Comparison of ENCODE assay signal across 22 mouse cellular contexts in the genomic region with DNA sequence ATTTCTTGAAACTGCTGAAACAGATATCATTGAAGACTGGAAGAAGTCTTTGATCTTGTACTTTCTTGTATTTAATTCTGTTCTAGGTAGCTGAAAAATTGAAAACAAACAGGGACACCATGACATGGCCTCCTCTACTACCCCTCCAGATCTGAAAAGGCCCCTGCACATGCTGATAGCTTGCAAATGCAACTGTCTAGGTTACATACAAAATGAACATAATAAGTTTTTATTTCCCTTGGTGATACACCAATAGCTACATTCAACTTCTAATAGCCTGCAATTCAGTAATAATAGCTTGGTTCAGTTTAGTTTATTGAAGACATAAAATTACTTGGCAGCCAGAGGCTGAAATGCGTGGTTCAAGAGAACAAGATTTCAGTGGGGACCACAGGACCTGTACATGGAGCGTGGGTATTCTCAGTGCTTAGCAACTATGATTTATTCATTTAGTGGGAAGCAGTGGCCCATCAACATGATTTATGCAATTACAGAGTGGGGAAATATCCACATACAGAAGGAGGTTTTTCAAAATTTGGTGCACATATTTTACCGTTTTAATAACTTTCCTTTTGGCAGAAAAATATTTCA.
"Had no signal": no experiment of that assay in that cellular context is flagged by ENCODE, and none has a peak within 500 bp of the region (broad histone marks: within the 10 kb centered on the region; RNA-seq: fewer than 3 reads in every experiment).

No protein-coding gene starts in this region.

- H3K27ac ChIP-seq: heart, adult 2 months; heart, embryonic 13.5 days; heart, embryonic 15.5 days; hindbrain, embryonic 15.5 days; layer of hippocampus, adult 2 months; left cerebral cortex, adult 2 months; limb, embryonic 10.5 days; limb, embryonic 12.5 days had no signal

- H3K27me3 ChIP-seq: heart, embryonic 13.5 days; heart, embryonic 15.5 days; hindbrain, embryonic 15.5 days; limb, embryonic 12.5 days had no signal

- DNase-seq: gastrocnemius, postnatal 14 days; gastrocnemius, postnatal 36 days; heart, adult 11 months; heart, adult 2 months; heart, postnatal 14 days; heart, postnatal 36 days; kidney, adult 18-20 months; kidney, adult 8-10 months; kidney, postnatal 10 days; kidney, postnatal 25 days; kidney, postnatal 4 days; liver had no signal

- ATAC-seq: intestine, embryonic 16.5 days had no signal

- H3K9ac ChIP-seq: heart, embryonic 13.5 days; heart, embryonic 15.5 days; hindbrain, embryonic 15.5 days; limb, embryonic 12.5 days had no signal

- H3K4me1 ChIP-seq: heart, embryonic 13.5 days; heart, embryonic 15.5 days; hindbrain, embryonic 15.5 days; limb, embryonic 10.5 days; limb, embryonic 12.5 days had no signal

- H3K4me2 ChIP-seq: heart, embryonic 11.5 days; heart, embryonic 13.5 days; heart, embryonic 15.5 days; hindbrain, embryonic 15.5 days; limb, embryonic 12.5 days; liver, embryonic 11.5 days had no signal

- H3K36me3 ChIP-seq: heart, embryonic 13.5 days; heart, embryonic 15.5 days; hindbrain, embryonic 15.5 days; limb, embryonic 10.5 days; limb, embryonic 12.5 days had no signal

- H3K9me3 ChIP-seq: heart, embryonic 13.5 days; heart, embryonic 15.5 days; hindbrain, embryonic 15.5 days; limb, embryonic 10.5 days; limb, embryonic 12.5 days had no signal

- H3K4me3 ChIP-seq: heart, adult 2 months; heart, embryonic 13.5 days; heart, embryonic 15.5 days; hindbrain, embryonic 15.5 days; layer of hippocampus, adult 2 months; left cerebral cortex, adult 2 months; limb, embryonic 10.5 days; limb, embryonic 12.5 days had no signal
